8 mouse cellular contexts compared by ENCODE assay signal in genomic region chr1:33966328-33966727, GRCm38 (mm10). TPM values are rescaled to one million over a fixed set of nuclear protein-coding genes. Genes with fewer than 3 reads are reported as not detected.
A peak's percentile ranks its signal among the peaks of the same experiment; 100 is the strongest.
DNase-seq lines count a peak whose midpoint lies in the region; ATAC-seq and TF ChIP-seq lines count a peak whose summit lies in the region.

No protein-coding gene starts in this region.

- no peak for ATAC-seq in liver, embryonic 11.5 days (replicated peaks; ENCODE audit: low FRiP score)

- no peak overlapping the region for H3K4me2 ChIP-seq in liver, embryonic 11.5 days

- 28% methylated on average over 6 of the region's 6 CpGs for WGBS in liver, adult 2 months
- 32% methylated on average over 6 of the region's 6 CpGs for WGBS in liver, embryonic 11.5 days

- H3K36me3 ChIP-seq in liver, adult 2 months (ENCODE audit: control insufficient read depth, insufficient read depth, low read length) = no peaks in the 10 kb centered on the region
- no peaks in the 10 kb centered on the region for H3K36me3 ChIP-seq in liver, embryonic 11.5 days (ENCODE audit: control insufficient read depth, insufficient read depth, low read length)

- H3K27me3 ChIP-seq in liver, adult 2 months (ENCODE audit: control insufficient read depth, insufficient read depth, low read length) = no peaks in the 10 kb centered on the region
- H3K27me3 ChIP-seq in liver, embryonic 11.5 days (replicated peaks; ENCODE audit: control insufficient read depth, insufficient read depth, low read length) = no peaks in the 10 kb centered on the region

- peak; percentile 52 to 61 for DNase-seq in cerebellum, adult 18-20 months
- DNase-seq in cerebellum, adult 11 months = no peak
- peak; percentile 26 for DNase-seq in liver, adult 2 months (ENCODE audit: extremely low read depth, low read depth, low spot score)
- no peak for DNase-seq in liver, embryonic 11.5 days (ENCODE audit: low spot score)
- DNase-seq in c-Kit-positive CD71-negative TER-119-negative erythroid progenitor cells, embryonic 14.5 days (ENCODE audit: low read depth) = peak; percentile 39
- peak; percentile 28 for DNase-seq in heart, postnatal 4 days
- peak; percentile 49 for DNase-seq in retina, adult 2 months (ENCODE audit: low read depth, low spot score)
- DNase-seq in T-cell, adult 2 months (ENCODE audit: low spot score) = no peak

- H3K79me2 ChIP-seq in liver, adult 2 months (ENCODE audit: control insufficient read depth, insufficient read depth, low read length) = no peaks in the 10 kb centered on the region

- H3K4me3 ChIP-seq in liver, adult 2 months (ENCODE audit: insufficient read depth, low read depth, low read length) = no peak overlapping the region
- H3K4me3 ChIP-seq in liver, embryonic 11.5 days (ENCODE audit: low read depth, low read length) = no peak overlapping the region

- H3K4me1 ChIP-seq in liver, adult 2 months (ENCODE audit: control insufficient read depth, insufficient read depth, low read length) = no peaks in the 10 kb centered on the region
- H3K4me1 ChIP-seq in liver, embryonic 11.5 days (replicated peaks; ENCODE audit: control insufficient read depth, insufficient read depth, low read length) = no peaks in the 10 kb centered on the region

- no peaks in the 10 kb centered on the region for H3K9me3 ChIP-seq in liver, embryonic 11.5 days (ENCODE audit: control insufficient read depth, low read length)

- no peak for TF ChIP-seq POLR2A in liver, adult 2 months (IDR thresholded peaks at IDR 0.05; ENCODE audit: extremely low read depth, insufficient read depth, low read length)

- H3K27ac ChIP-seq in liver, adult 2 months (replicated peaks; ENCODE audit: insufficient read depth, low read depth, low read length) = no peak overlapping the region
- H3K27ac ChIP-seq in liver, embryonic 11.5 days (ENCODE audit: low read depth, low read length) = no peak overlapping the region

- H3K9ac ChIP-seq in liver, adult 2 months (ENCODE audit: low read depth, low read length) = no peak overlapping the region
- no peak overlapping the region for H3K9ac ChIP-seq in liver, embryonic 11.5 days (ENCODE audit: low read depth, low read length)

- peak; percentile 31 for TF ChIP-seq CTCF in liver, adult 2 months (IDR thresholded peaks at IDR 0.05; ENCODE audit: low read depth, low read length)

RNA-seq across cellular contexts. Expression of gene Dst, which starts 58.3 kb away (rescaled TPM):
- 53.6 and 60.4 TPM in 2 replicates for total RNA-seq in liver, adult 2 months (2014; rRNA removed)
- 10.5 and 14.8 TPM in 2 replicates for polyA plus RNA-seq in liver, adult 2 months (2012; rRNA removed)
- polyA plus RNA-seq in liver, embryonic 11.5 days (2014; fragmentation: Nextera tagmentation; extraction: Ambion mirVana) = 9.4 and 9.5 TPM in 2 replicates
- total RNA-seq in heart, postnatal 4 days (2021) = 100 to 1,000 TPM; 238 TPM

RNA-seq across cellular contexts. Expression of gene Bend6, which starts 58.7 kb away (rescaled TPM):
- total RNA-seq in liver, adult 2 months (2014; rRNA removed) = 0.18 and 0.40 TPM in 2 replicates
- 0.05 TPM in 2 replicates for polyA plus RNA-seq in liver, adult 2 months (2012; rRNA removed)
- 2.3 and 2.4 TPM in 2 replicates for polyA plus RNA-seq in liver, embryonic 11.5 days (2014; fragmentation: Nextera tagmentation; extraction: Ambion mirVana)
- 1 to 10 TPM; 4.5 to 6.8 TPM for total RNA-seq in heart, postnatal 4 days (2021)

Comparison
In these comparisons a context has a peak if more than half of its experiments do, and no peak if none do; other contexts are left out.
1. DNase-seq: peak in cerebellum, adult 18-20 months (2 of 2), liver, adult 2 months (single experiment), c-Kit-positive CD71-negative TER-119-negative erythroid progenitor cells, embryonic 14.5 days (single experiment), heart, postnatal 4 days (single experiment) and retina, adult 2 months (single experiment); none in cerebellum, adult 11 months (single experiment), liver, embryonic 11.5 days (single experiment) and T-cell, adult 2 months (single experiment).